Mouse (Mus musculus): Measurements from ENCODE around the gene Matn4. TPM values are rescaled to one million over a fixed set of nuclear protein-coding genes. Genes with fewer than 3 reads are reported as not detected.

Matn4 gene
- polyA plus RNA-seq, 1 experiment: 0.01 TPM

- Histone ChIP-seq H3K36me3 (ENCODE audit: control insufficient read depth, insufficient read depth) (peaks cover 8% of the 10 kb centered on the region), H3K79me2 (ENCODE audit: control insufficient read depth, insufficient read depth) (peaks cover 77% of the 10 kb centered on the region), H3K79me3 (ENCODE audit: low read depth) (peaks cover 72% of the 10 kb centered on the region), H3K27me3 (ENCODE audit: control insufficient read depth, insufficient read depth, insufficient read length) (no peaks in the 10 kb centered on the region), H3ac (ENCODE audit: control insufficient read depth, insufficient read length, low read depth) (no peak overlapping the region), H3K4me3 (ENCODE audit: insufficient read depth, poor library complexity, severe bottlenecking) (peak overlapping the region; percentile 94)
- TF ChIP-seq MYOG (IDR thresholded peaks at IDR 0.05; ENCODE audit: control insufficient read depth, extremely low read depth, insufficient read length) (no peak), CEBPB (IDR thresholded peaks at IDR 0.05; ENCODE audit: low read depth) (no peak), FOSL1 (IDR thresholded peaks at IDR 0.05; ENCODE audit: insufficient read depth, low read length, poor library complexity, severe bottlenecking) (no peak), CTCF (IDR thresholded peaks at IDR 0.05; ENCODE audit: control insufficient read depth, insufficient read depth, insufficient read length) (no peak), MYOD1 (IDR thresholded peaks at IDR 0.05; ENCODE audit: control insufficient read depth, insufficient read length, low read depth) (no peak), MAX (IDR thresholded peaks at IDR 0.05) (no peak), USF1 (IDR thresholded peaks at IDR 0.05; ENCODE audit: low read depth) (no peak)
These were observed 35.4 kb upstream of the Matn4 start for GRCm38 (mm10) chr2:164440314-164440713.

DNA sequence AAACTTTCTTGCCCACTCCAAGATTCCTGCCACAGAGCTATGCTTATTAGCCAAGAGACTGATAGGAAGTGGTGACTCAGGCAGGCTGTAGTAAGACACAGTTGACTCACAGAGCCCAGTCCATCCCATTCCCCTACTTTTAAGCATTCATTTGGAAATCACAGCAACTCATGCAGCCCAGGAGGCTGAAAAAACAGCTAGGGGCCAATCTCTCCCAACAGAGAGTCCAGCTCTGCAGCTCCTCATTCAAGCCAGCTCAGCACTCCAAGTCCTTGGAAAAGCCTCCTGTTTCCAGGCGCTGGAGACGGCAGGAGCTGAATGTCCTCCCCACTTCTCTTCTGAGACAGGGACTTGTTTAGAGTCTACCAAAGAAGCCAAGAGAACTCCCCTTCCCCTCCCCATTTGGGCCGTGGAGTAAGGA lies 34.1 kb upstream of the Matn4 start:
- no peak overlapping the region for H3K4me3 ChIP-seq (ENCODE audit: insufficient read depth, poor library complexity, severe bottlenecking)
- H3K79me3 ChIP-seq (ENCODE audit: low read depth): peaks cover 85% of the 10 kb centered on the region
- peaks cover 10% of the 10 kb centered on the region for H3K36me3 ChIP-seq (ENCODE audit: control insufficient read depth, insufficient read depth)
- H3ac ChIP-seq (ENCODE audit: control insufficient read depth, insufficient read length, low read depth): peak overlapping the region; percentile 10
- H3K27me3 ChIP-seq (ENCODE audit: control insufficient read depth, insufficient read depth, insufficient read length): no peaks in the 10 kb centered on the region
- H3K79me2 ChIP-seq (ENCODE audit: control insufficient read depth, insufficient read depth): peaks cover 90% of the 10 kb centered on the region
- peak; percentile 62 for TF ChIP-seq FOSL1 (IDR thresholded peaks at IDR 0.05; ENCODE audit: insufficient read depth, low read length, poor library complexity, severe bottlenecking)
- TF ChIP-seq CEBPB (IDR thresholded peaks at IDR 0.05; ENCODE audit: low read depth): peak; percentile 73
- TF ChIP-seq USF1 (IDR thresholded peaks at IDR 0.05; ENCODE audit: low read depth): no peak
- no peak for TF ChIP-seq MYOG (IDR thresholded peaks at IDR 0.05; ENCODE audit: control insufficient read depth, extremely low read depth, insufficient read length)
- peak; percentile 45 for TF ChIP-seq MAX (IDR thresholded peaks at IDR 0.05)
- no peak for TF ChIP-seq CTCF (IDR thresholded peaks at IDR 0.05; ENCODE audit: control insufficient read depth, insufficient read depth, insufficient read length)
- TF ChIP-seq MYOD1 (IDR thresholded peaks at IDR 0.05; ENCODE audit: control insufficient read depth, insufficient read length, low read depth): peak; percentile 35

DNA sequence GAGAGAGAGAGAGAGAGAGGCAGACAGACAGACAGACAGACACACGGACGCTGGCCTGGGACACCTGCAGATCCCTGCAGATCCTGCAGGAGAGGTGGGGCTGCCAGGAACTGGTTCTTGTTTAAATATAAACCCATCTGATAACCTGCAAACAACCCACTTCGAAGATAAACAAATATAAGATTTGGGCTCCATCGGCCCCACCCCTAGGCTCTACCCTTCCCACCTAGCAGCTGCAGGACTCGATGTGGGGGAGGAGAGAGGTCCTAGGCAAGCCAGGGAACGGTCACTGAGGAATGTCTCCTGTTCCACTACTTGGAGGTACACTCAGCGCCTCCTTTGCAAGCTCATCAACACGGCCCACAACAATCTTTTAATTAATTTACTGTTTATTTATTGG lies 33.3 kb upstream of the Matn4 start:
- H3K79me3 ChIP-seq (ENCODE audit: low read depth): peaks cover 92% of the 10 kb centered on the region
- H3ac ChIP-seq (ENCODE audit: control insufficient read depth, insufficient read length, low read depth): no peak overlapping the region
- peaks cover 98% of the 10 kb centered on the region for H3K79me2 ChIP-seq (ENCODE audit: control insufficient read depth, insufficient read depth)
- H3K27me3 ChIP-seq (ENCODE audit: control insufficient read depth, insufficient read depth, insufficient read length): no peaks in the 10 kb centered on the region
- H3K36me3 ChIP-seq (ENCODE audit: control insufficient read depth, insufficient read depth): peaks cover 15% of the 10 kb centered on the region
- TF ChIP-seq MAX (IDR thresholded peaks at IDR 0.05) (no peak), FOSL1 (IDR thresholded peaks at IDR 0.05; ENCODE audit: insufficient read depth, low read length, poor library complexity, severe bottlenecking) (no peak), USF1 (IDR thresholded peaks at IDR 0.05; ENCODE audit: low read depth) (no peak), CTCF (IDR thresholded peaks at IDR 0.05; ENCODE audit: control insufficient read depth, insufficient read depth, insufficient read length) (no peak), CEBPB (IDR thresholded peaks at IDR 0.05; ENCODE audit: low read depth) (no peak), MYOD1 (IDR thresholded peaks at IDR 0.05; ENCODE audit: control insufficient read depth, insufficient read length, low read depth) (no peak), MYOG (IDR thresholded peaks at IDR 0.05; ENCODE audit: control insufficient read depth, extremely low read depth, insufficient read length) (no peak)
- H3K4me3 ChIP-seq (ENCODE audit: insufficient read depth, poor library complexity, severe bottlenecking): no peak overlapping the region

DNA sequence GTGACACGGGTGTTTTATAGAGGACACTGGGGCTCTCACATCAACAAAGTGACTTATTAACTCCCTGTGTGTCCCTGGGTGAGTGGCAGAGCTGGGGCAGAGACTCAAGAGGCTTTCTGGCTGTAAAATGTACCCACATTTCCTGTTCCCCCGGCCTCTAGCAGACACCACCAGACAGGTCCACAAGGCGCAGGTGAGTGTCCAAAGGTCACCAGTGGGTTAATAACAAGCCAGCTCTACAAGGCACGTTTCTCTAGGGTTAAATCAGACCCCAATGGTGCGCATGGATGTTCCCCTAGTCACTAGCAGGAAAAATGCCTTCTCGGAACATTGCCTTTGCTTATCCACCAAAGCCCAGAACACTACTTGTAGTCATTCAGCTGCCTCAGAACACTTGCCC lies 32.8 kb upstream of the Matn4 start:
- peaks cover 90% of the 10 kb centered on the region for H3K79me3 ChIP-seq (ENCODE audit: low read depth)
- H3K79me2 ChIP-seq (ENCODE audit: control insufficient read depth, insufficient read depth): peaks cover 96% of the 10 kb centered on the region
- TF ChIP-seq MYOD1 (IDR thresholded peaks at IDR 0.05; ENCODE audit: control insufficient read depth, insufficient read length, low read depth) (no peak), CTCF (IDR thresholded peaks at IDR 0.05; ENCODE audit: control insufficient read depth, insufficient read depth, insufficient read length) (no peak), MAX (IDR thresholded peaks at IDR 0.05) (no peak), CEBPB (IDR thresholded peaks at IDR 0.05; ENCODE audit: low read depth) (no peak), FOSL1 (IDR thresholded peaks at IDR 0.05; ENCODE audit: insufficient read depth, low read length, poor library complexity, severe bottlenecking) (no peak), USF1 (IDR thresholded peaks at IDR 0.05; ENCODE audit: low read depth) (no peak), MYOG (IDR thresholded peaks at IDR 0.05; ENCODE audit: control insufficient read depth, extremely low read depth, insufficient read length) (no peak)
- no peak overlapping the region for H3ac ChIP-seq (ENCODE audit: control insufficient read depth, insufficient read length, low read depth)
- no peak overlapping the region for H3K4me3 ChIP-seq (ENCODE audit: insufficient read depth, poor library complexity, severe bottlenecking)
- peaks cover 15% of the 10 kb centered on the region for H3K36me3 ChIP-seq (ENCODE audit: control insufficient read depth, insufficient read depth)
- H3K27me3 ChIP-seq (ENCODE audit: control insufficient read depth, insufficient read depth, insufficient read length): no peaks in the 10 kb centered on the region

DNA sequence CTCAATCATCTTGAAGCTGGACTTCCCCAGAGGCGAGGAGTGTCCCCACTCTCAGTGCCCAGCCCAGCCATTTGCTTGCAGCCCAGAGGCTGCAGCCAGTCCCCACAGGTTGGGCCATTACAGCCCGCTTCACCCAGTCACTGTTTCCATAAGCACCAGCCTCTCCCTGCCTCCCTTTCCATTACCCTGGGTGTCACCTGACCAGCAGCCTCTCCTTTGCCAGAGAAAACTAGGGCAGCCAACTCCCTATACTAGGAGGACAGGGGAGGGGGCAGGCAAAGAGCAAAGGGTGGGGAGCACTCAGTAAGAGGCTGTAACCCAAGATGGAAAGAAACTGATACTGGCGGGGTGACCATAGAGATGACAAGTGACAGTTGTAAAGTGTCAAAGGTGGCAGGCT lies 32.0 kb upstream of the Matn4 start:
- Histone ChIP-seq H3ac (ENCODE audit: control insufficient read depth, insufficient read length, low read depth) (no peak overlapping the region), H3K79me2 (ENCODE audit: control insufficient read depth, insufficient read depth) (peaks cover 94% of the 10 kb centered on the region), H3K79me3 (ENCODE audit: low read depth) (peaks cover 82% of the 10 kb centered on the region), H3K36me3 (ENCODE audit: control insufficient read depth, insufficient read depth) (peaks cover 15% of the 10 kb centered on the region), H3K4me3 (ENCODE audit: insufficient read depth, poor library complexity, severe bottlenecking) (no peak overlapping the region), H3K27me3 (ENCODE audit: control insufficient read depth, insufficient read depth, insufficient read length) (no peaks in the 10 kb centered on the region)
- no peak for TF ChIP-seq CEBPB (IDR thresholded peaks at IDR 0.05; ENCODE audit: low read depth)
- TF ChIP-seq MYOG (IDR thresholded peaks at IDR 0.05; ENCODE audit: control insufficient read depth, extremely low read depth, insufficient read length): no peak
- TF ChIP-seq USF1 (IDR thresholded peaks at IDR 0.05; ENCODE audit: low read depth): peak; percentile 24

Data from C2C12 (cell line).